In genomic region chr6:91993795-91994505, GRCm38 (mm10) we compare ENCODE assay signal across 24 mouse cellular contexts. TPM values are rescaled to one million over a fixed set of nuclear protein-coding genes. Genes with fewer than 3 reads are reported as not detected.
A peak's percentile ranks its signal among the peaks of the same experiment; 100 is the strongest.
DNase-seq lines count a peak whose midpoint lies in the region; ATAC-seq and TF ChIP-seq lines count a peak whose summit lies in the region.
"Had no signal": no experiment of that assay in that cellular context is flagged by ENCODE, and none has a peak within 500 bp of the region (broad histone marks: within the 10 kb centered on the region; RNA-seq: fewer than 3 reads in every experiment).

No protein-coding gene starts in this region.

- ATAC-seq in intestine, embryonic 15.5 days, result peak; percentile 76
- no peak for ATAC-seq in intestine, postnatal 0 days
- peak; percentile 77 for ATAC-seq in intestine, embryonic 16.5 days
- ATAC-seq in liver, embryonic 16.5 days (ENCODE audit: low read depth), result peak; percentile 83
- no peak for ATAC-seq in midbrain, embryonic 15.5 days (replicated peaks)
- ATAC-seq: CD4-positive, CD25-positive, alpha-beta regulatory T cell, adult 4 months had no signal

- DNase-seq in c-Kit-negative CD71-positive TER-119-positive erythroid progenitor cells, embryonic 14.5 days (ENCODE audit: low read depth, low spot score), result peak; percentile 72
- no peak for DNase-seq in yolk sac, embryonic 10.5 days (ENCODE audit: low spot score)
- DNase-seq in right cerebral cortex, postnatal 4 days, result no peak
- DNase-seq: adrenal gland, postnatal 14 days; cerebellum, adult 2 months; cerebellum, postnatal 36 days; gastrocnemius, postnatal 25 days; kidney, adult 9 months; kidney, postnatal 4 days; lung, postnatal 4 days; right cerebral cortex, postnatal 14 days; thymus, postnatal 25 days had no signal

- H3K36me3 ChIP-seq in intestine, embryonic 15.5 days, result no peaks in the 10 kb centered on the region
- H3K36me3 ChIP-seq in intestine, postnatal 0 days (ENCODE audit: control insufficient read depth, insufficient read depth), result no peaks in the 10 kb centered on the region
- H3K36me3 ChIP-seq in intestine, embryonic 16.5 days (ENCODE audit: control insufficient read depth, insufficient read depth, low read length), result no peaks in the 10 kb centered on the region
- no peaks in the 10 kb centered on the region for H3K36me3 ChIP-seq in liver, embryonic 16.5 days (ENCODE audit: control insufficient read depth, insufficient read depth)
- no peaks in the 10 kb centered on the region for H3K36me3 ChIP-seq in midbrain, embryonic 15.5 days (replicated peaks)
- H3K36me3 ChIP-seq: embryonic facial prominence, embryonic 15.5 days; forebrain, embryonic 12.5 days; limb, embryonic 12.5 days; lung, embryonic 15.5 days; midbrain, embryonic 12.5 days; neural tube, embryonic 12.5 days had no signal

- no peak overlapping the region for H3K27ac ChIP-seq in intestine, embryonic 15.5 days
- no peak overlapping the region for H3K27ac ChIP-seq in intestine, postnatal 0 days (ENCODE audit: low read depth, low read length)
- no peak overlapping the region for H3K27ac ChIP-seq in intestine, embryonic 16.5 days (ENCODE audit: low read length)
- H3K27ac ChIP-seq in liver, embryonic 16.5 days (ENCODE audit: low read length), result peak overlapping the region; percentile 68
- H3K27ac ChIP-seq in midbrain, embryonic 15.5 days, result no peak overlapping the region
- H3K27ac ChIP-seq: embryonic facial prominence, embryonic 15.5 days; forebrain, embryonic 12.5 days; limb, embryonic 12.5 days; lung, embryonic 15.5 days; midbrain, embryonic 12.5 days; neural tube, embryonic 12.5 days had no signal

- no peak overlapping the region for H3K9ac ChIP-seq in intestine, embryonic 15.5 days
- H3K9ac ChIP-seq in intestine, postnatal 0 days (ENCODE audit: low read depth, low read length), result no peak overlapping the region
- H3K9ac ChIP-seq in intestine, embryonic 16.5 days (ENCODE audit: low read depth, low read length), result no peak overlapping the region
- H3K9ac ChIP-seq in liver, embryonic 16.5 days (ENCODE audit: low read depth, low read length), result peak overlapping the region; percentile 23
- H3K9ac ChIP-seq in midbrain, embryonic 15.5 days, result no peak overlapping the region
- H3K9ac ChIP-seq: embryonic facial prominence, embryonic 15.5 days; forebrain, embryonic 12.5 days; limb, embryonic 12.5 days; lung, embryonic 15.5 days; midbrain, embryonic 12.5 days; neural tube, embryonic 12.5 days had no signal

- H3K4me3 ChIP-seq in intestine, embryonic 15.5 days (replicated peaks), result no peak overlapping the region
- H3K4me3 ChIP-seq in intestine, postnatal 0 days (ENCODE audit: low read depth, low read length), result no peak overlapping the region
- no peak overlapping the region for H3K4me3 ChIP-seq in intestine, embryonic 16.5 days (ENCODE audit: low read length)
- H3K4me3 ChIP-seq in liver, embryonic 16.5 days (ENCODE audit: low read depth, low read length), result no peak overlapping the region
- H3K4me3 ChIP-seq in midbrain, embryonic 15.5 days, result no peak overlapping the region
- H3K4me3 ChIP-seq: embryonic facial prominence, embryonic 15.5 days; forebrain, embryonic 12.5 days; limb, embryonic 12.5 days; lung, embryonic 15.5 days; midbrain, embryonic 12.5 days; neural tube, embryonic 12.5 days had no signal

- WGBS in intestine, embryonic 15.5 days, result 73% methylated on average over 8 of the region's 8 CpGs
- WGBS in intestine, postnatal 0 days, result 51% methylated on average over 8 of the region's 8 CpGs
- 64% methylated on average over 8 of the region's 8 CpGs for WGBS in intestine, embryonic 16.5 days
- WGBS in liver, embryonic 16.5 days (ENCODE audit: insufficient replicate concordance), result 26% methylated on average over 8 of the region's 8 CpGs
- whole genome bisulfite sequencing in midbrain, embryonic 15.5 days, result 66% methylated on average over 8 of the region's 8 CpGs

- H3K9me3 ChIP-seq in intestine, embryonic 15.5 days, result no peaks in the 10 kb centered on the region
- no peaks in the 10 kb centered on the region for H3K9me3 ChIP-seq in intestine, postnatal 0 days (ENCODE audit: control insufficient read depth)
- no peaks in the 10 kb centered on the region for H3K9me3 ChIP-seq in intestine, embryonic 16.5 days (ENCODE audit: control insufficient read depth, low read length)
- no peaks in the 10 kb centered on the region for H3K9me3 ChIP-seq in liver, embryonic 16.5 days (replicated peaks; ENCODE audit: control insufficient read depth, low read length)
- no peaks in the 10 kb centered on the region for H3K9me3 ChIP-seq in midbrain, embryonic 15.5 days
- H3K9me3 ChIP-seq: embryonic facial prominence, embryonic 15.5 days; forebrain, embryonic 12.5 days; limb, embryonic 12.5 days; lung, embryonic 15.5 days; midbrain, embryonic 12.5 days; neural tube, embryonic 12.5 days had no signal

- no peak for TF ChIP-seq CTCF in intestine, postnatal 0 days (IDR thresholded peaks at IDR 0.05; ENCODE audit: low read depth)

- H3K4me2 ChIP-seq in intestine, embryonic 15.5 days (replicated peaks), result no peak overlapping the region
- no peak overlapping the region for H3K4me2 ChIP-seq in intestine, postnatal 0 days (replicated peaks; ENCODE audit: low read depth)
- no peak overlapping the region for H3K4me2 ChIP-seq in intestine, embryonic 16.5 days (ENCODE audit: low read depth, low read length)
- peak overlapping the region; percentile 42 for H3K4me2 ChIP-seq in liver, embryonic 16.5 days (ENCODE audit: low read depth, low read length)
- no peak overlapping the region for H3K4me2 ChIP-seq in midbrain, embryonic 15.5 days
- H3K4me2 ChIP-seq: embryonic facial prominence, embryonic 15.5 days; forebrain, embryonic 12.5 days; limb, embryonic 12.5 days; lung, embryonic 15.5 days; midbrain, embryonic 12.5 days; neural tube, embryonic 12.5 days had no signal

- no peaks in the 10 kb centered on the region for H3K27me3 ChIP-seq in intestine, embryonic 15.5 days (replicated peaks)
- H3K27me3 ChIP-seq in intestine, postnatal 0 days (replicated peaks; ENCODE audit: control insufficient read depth, insufficient read depth, low read length), result 0 out of 2 replicates have a peak, but pooled peaks cover 3% of the 10 kb centered on the region
- H3K27me3 ChIP-seq in intestine, embryonic 16.5 days (replicated peaks; ENCODE audit: control insufficient read depth, insufficient read depth, low read length), result no peaks in the 10 kb centered on the region
- no peaks in the 10 kb centered on the region for H3K27me3 ChIP-seq in liver, embryonic 16.5 days (ENCODE audit: control insufficient read depth, insufficient read depth, low read depth, low read length)
- H3K27me3 ChIP-seq in midbrain, embryonic 15.5 days (replicated peaks), result no peaks in the 10 kb centered on the region
- H3K27me3 ChIP-seq: embryonic facial prominence, embryonic 15.5 days; lung, embryonic 15.5 days; neural tube, embryonic 12.5 days had no signal

- H3K4me1 ChIP-seq in intestine, embryonic 15.5 days (replicated peaks), result no peaks in the 10 kb centered on the region; the same call in 1 of the 2 replicates
- H3K4me1 ChIP-seq in intestine, postnatal 0 days (replicated peaks; ENCODE audit: control insufficient read depth, insufficient read depth, low read length), result no peaks in the 10 kb centered on the region
- no peaks in the 10 kb centered on the region for H3K4me1 ChIP-seq in intestine, embryonic 16.5 days (ENCODE audit: control insufficient read depth, insufficient read depth, low read length)
- peaks cover 31% of the 10 kb centered on the region for H3K4me1 ChIP-seq in liver, embryonic 16.5 days (ENCODE audit: control insufficient read depth, low read depth, low read length)
- peaks cover 6% of the 10 kb centered on the region; the same call in 1 of the 2 replicates for H3K4me1 ChIP-seq in midbrain, embryonic 15.5 days
- H3K4me1 ChIP-seq: embryonic facial prominence, embryonic 15.5 days; limb, embryonic 12.5 days; lung, embryonic 15.5 days; midbrain, embryonic 12.5 days had no signal

RNA-seq across cellular contexts. Expression of gene Fgd5, which starts 15.3 kb away (rescaled TPM):
- 6.7 and 7.0 TPM in 2 replicates for polyA plus RNA-seq in intestine, embryonic 15.5 days (2015; fragmentation: Nextera tagmentation; extraction: Ambion mirVana)
- 3.3 and 3.5 TPM in 2 replicates for polyA plus RNA-seq in intestine, postnatal 0 days (2015; fragmentation: Nextera tagmentation; extraction: Ambion mirVana)
- 6.0 and 6.5 TPM in 2 replicates for polyA plus RNA-seq in intestine, embryonic 16.5 days (2015; fragmentation: Nextera tagmentation; extraction: Ambion mirVana)
- 2.5 and 2.7 TPM in 2 replicates for polyA plus RNA-seq in liver, embryonic 16.5 days (2015; fragmentation: Nextera tagmentation; extraction: Ambion mirVana)
- 10.2 and 10.4 TPM in 2 replicates for polyA plus RNA-seq in midbrain, embryonic 15.5 days (2015; fragmentation: Nextera tagmentation; extraction: Ambion mirVana)

Comparison
In these comparisons a context has a peak if more than half of its experiments do, and no peak if none do; other contexts are left out.
1. ATAC-seq: peak in intestine, embryonic 15.5 days (single experiment), intestine, embryonic 16.5 days (single experiment) and liver, embryonic 16.5 days (single experiment); none in intestine, postnatal 0 days (single experiment) and midbrain, embryonic 15.5 days (single experiment).